20 mouse cellular contexts compared by ENCODE assay signal in the genomic region with DNA sequence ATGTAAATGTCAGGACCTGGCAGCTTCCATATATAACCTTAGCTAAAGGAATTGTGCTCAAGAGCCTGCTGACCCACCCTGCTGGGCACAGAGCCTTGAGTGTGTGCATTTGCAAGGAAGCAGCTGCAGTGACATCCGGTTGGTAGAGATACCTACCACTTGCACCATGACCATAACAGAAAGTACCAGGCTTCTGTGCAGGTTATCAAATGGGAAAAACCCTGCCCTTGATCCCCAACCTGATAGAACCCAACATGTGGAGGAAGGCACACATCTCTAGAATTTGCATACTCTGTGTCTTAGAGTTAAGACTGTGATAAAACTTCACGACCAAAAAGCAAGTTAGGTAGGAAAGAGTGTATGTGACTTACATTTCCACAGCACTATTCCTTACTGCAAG.
A peak's percentile ranks its signal among the peaks of the same experiment; 100 is the strongest.
DNase-seq lines count a peak whose midpoint lies in the region; ATAC-seq lines count a peak whose summit lies in the region.
"Had no signal": no experiment of that assay in that cellular context is flagged by ENCODE, and none has a peak within 500 bp of the region (broad histone marks: within the 10 kb centered on the region; RNA-seq: fewer than 3 reads in every experiment).

No protein-coding gene starts in this region.

- intact Hi-C loops in heart, postnatal 10 days (cut with DNase I): no loop called here

- DNase-seq in heart, adult 11 months: peak; percentile 76
- DNase-seq in heart, postnatal 10 days: no peak
- no peak for DNase-seq in adrenal gland, postnatal 4 days (ENCODE audit: low spot score in 2 of 2)
- no peak for DNase-seq in lung, postnatal 25 days (ENCODE audit: low spot score)
- DNase-seq in Muller cell, postnatal 12 days (ENCODE audit: inconsistent ontology term): no peak
- DNase-seq in heart, adult 9 months (ENCODE audit: low spot score in 2 of 2): no peak
- DNase-seq: adrenal gland, adult 8-10 months; adrenal gland, postnatal 25 days; cerebellum, adult 11 months; cerebellum, adult 2 months; cerebellum, adult 9-11 months; cerebellum, postnatal 25 days; forebrain, postnatal 0 days; gastrocnemius, adult 2 months; gastrocnemius, postnatal 14 days; heart, adult 18-20 months had no signal

- ATAC-seq in activated CD4-positive, CD25-positive, alpha-beta regulatory T cell, adult 4 months: peak; percentile 66
- peak; percentile 67 for ATAC-seq in inflammation-experienced regulatory T-cells, adult 6 months
- ATAC-seq: forebrain, embryonic 14.5 days; forebrain, postnatal 0 days; intestine, embryonic 16.5 days had no signal
